Mouse (Mus musculus) heart, adult 2 months (tissue): ENCODE measurements around the gene Olfr801. TPM values are rescaled to one million over a fixed set of nuclear protein-coding genes. Genes with fewer than 3 reads are reported as not detected.

Experiments used
- DNase-seq, 2 experiments: peaks; one replicate each; pipeline ENCODE4 v3.0.0; 2021
- H3K27ac ChIP-seq: fragments of 200-600 bp; 2 replicates; pipeline ENCODE4 v1.8.1; 2022
- H3K27me3 ChIP-seq: fragments of 200-500 bp; 2 replicates; pipeline ENCODE4 v1.6.1; 2012; ENCODE audit warnings: mild to moderate bottlenecking, low read length, inconsistent platforms, mixed read lengths; ENCODE audit not compliant: control insufficient read depth, insufficient read depth
- H3K36me3 ChIP-seq: fragments of 200-500 bp; 2 replicates; pipeline ENCODE4 v1.6.1; 2012; ENCODE audit warnings: low read length, inconsistent platforms; ENCODE audit not compliant: control insufficient read depth, insufficient read depth
- H3K4me1 ChIP-seq: fragments of 200-500 bp; 2 replicates; pipeline ENCODE4 v1.6.1; 2011; ENCODE audit warnings: low read length; ENCODE audit not compliant: control insufficient read depth, insufficient read depth
- H3K4me3 ChIP-seq: fragments of 200-600 bp; 2 replicates; pipeline ENCODE4 v1.8.1; 2022
- H3K79me2 ChIP-seq: fragments of 200-500 bp; replicated peaks from 2 replicates; pipeline ENCODE4 v1.6.1; 2012; ENCODE audit warnings: mild to moderate bottlenecking, inconsistent platforms, low read length, moderate library complexity, mixed read lengths; ENCODE audit not compliant: control insufficient read depth, insufficient read depth
- H3K9ac ChIP-seq: fragments of 200-500 bp; 2 replicates; pipeline ENCODE4 v1.6.1; 2012; ENCODE audit warnings: low read depth, mild to moderate bottlenecking, control low read depth, inconsistent platforms, low read length, mixed read lengths
- CTCF ChIP-seq: fragments of 200-600 bp; IDR thresholded peaks from 2 replicates; pipeline ENCODE4 v1.8.1; 2022; ENCODE audit warnings: antibody characterized with exemption, mild to moderate bottlenecking, moderate library complexity
- EP300 ChIP-seq: fragments of 200-500 bp; IDR thresholded peaks from 2 replicates; pipeline ENCODE4 v1.6.1; 2011; ENCODE audit warnings: low read depth, low read length, control low read depth; ENCODE audit not compliant: insufficient read depth
- POLR2A ChIP-seq: fragments of 200-500 bp; IDR thresholded peaks from 2 replicates; pipeline ENCODE4 v1.6.1; 2011; ENCODE audit warnings: mild to moderate bottlenecking, low read depth, low read length, control low read depth; ENCODE audit not compliant: insufficient read depth
- WGBS: fragments of 180-500 bp; shearing (Covaris S2); methylation state at CpG from one replicate; pipeline ENCODE4 v1.1.7; 2018; 5-methylcytosine and 5-hydroxymethylcytosine counted together
- intact Hi-C: fragments of 180-260 bp; cut with DNase I; formaldehyde crosslinking; loops from one replicate; pipeline ENCODE4 v1.15.1; 2025
- long read RNA-seq: library from polyadenylated mRNA; stranded (forward); transcript quantifications from one replicate; pipeline ENCODE4 v2.0.0, GENCODE M21; 2021
- polyA plus RNA-seq: library from polyadenylated mRNA; depleted of rRNA; stranded (reverse); fragments of >200 nt; gene quantifications from 2 replicates; pipeline ENCODE4 v1.2.3, GENCODE M21; 2012; rRNA removed
- total RNA-seq, 2 experiments: library from RNA; stranded (reverse); gene quantifications; 2 replicates each; pipeline ENCODE4 v1.2.3; 2021

The Olfr801 gene
- total RNA-seq (not detected), polyA plus RNA-seq (not detected in 2 replicates)
- long read RNA-seq: 0 reads

DNA sequence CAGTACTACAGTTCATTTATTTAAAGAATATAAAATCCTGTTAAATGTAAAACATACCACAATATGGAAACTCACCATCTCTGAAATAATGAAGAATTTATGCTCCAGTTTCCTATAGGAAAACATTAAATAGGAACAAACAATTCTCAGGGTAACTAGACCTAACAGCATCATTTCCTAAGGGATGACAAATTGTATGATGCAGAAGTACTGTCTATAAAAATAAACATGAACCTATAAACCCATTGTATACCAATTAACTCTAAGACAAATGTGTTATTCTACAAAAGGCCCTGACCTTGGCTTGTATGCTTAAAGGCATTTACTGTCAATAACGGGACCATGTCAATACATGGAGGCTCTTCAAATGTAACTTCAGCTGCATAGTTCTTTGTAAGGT lies at the start of gene Olfr801:
Olfr801 (minus strand) TSS at position 101 of the 400 bp plus-strand sequence.
- Histone ChIP-seq H3K36me3 (no peaks in the 10 kb centered on the region), H3K4me3 (no peak within 1 kb of the TSS), H3K4me1 (no peaks in the 10 kb centered on the region), H3K79me2 (no peaks in the 10 kb centered on the region), H3K27ac (no peak within 1 kb of the TSS), H3K9ac (no peak within 1 kb of the TSS), H3K27me3 (no peaks in the 10 kb centered on the region)
- DNase-seq: no peak
- intact Hi-C loops: no loop called here
- TF ChIP-seq POLR2A (no peak), CTCF (no peak), EP300 (no peak)
- 68% methylated on average over 1 of the region's 1 CpGs for WGBS

DNA sequence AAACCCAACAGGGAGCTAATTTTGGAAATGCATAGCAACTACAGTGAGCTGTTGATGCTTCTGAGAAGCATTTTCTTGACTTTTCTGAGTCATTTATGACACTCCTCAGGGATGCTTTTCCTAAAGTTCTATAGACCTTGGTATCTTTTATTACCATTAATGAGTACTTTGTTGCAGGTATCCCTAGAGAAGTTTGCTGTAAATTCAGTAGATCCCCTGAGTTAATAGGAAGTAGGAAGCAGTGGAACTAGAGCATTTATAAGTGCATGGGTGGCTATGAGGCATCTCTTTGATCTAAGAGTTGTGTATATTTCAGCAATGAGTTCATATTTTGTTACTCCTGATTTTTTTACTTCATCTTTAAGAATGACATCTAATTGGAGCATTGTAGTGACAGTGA lies 29.2 kb upstream of the Olfr801 start, which contains the start of gene Olfr804:
Olfr804 (plus strand) TSS at position 301 of the 400 bp plus-strand sequence.
- Histone ChIP-seq H3K27me3 (no peaks in the 10 kb centered on the region), H3K79me2 (no peaks in the 10 kb centered on the region), H3K4me1 (no peaks in the 10 kb centered on the region), H3K9ac (no peak within 1 kb of the TSS), H3K27ac (no peak within 1 kb of the TSS), H3K36me3 (no peaks in the 10 kb centered on the region), H3K4me3 (no peak within 1 kb of the TSS)
- TF ChIP-seq CTCF (no peak), EP300 (no peak), POLR2A (no peak)
- no peak for DNase-seq
- intact Hi-C loops: no loop called here

DNA sequence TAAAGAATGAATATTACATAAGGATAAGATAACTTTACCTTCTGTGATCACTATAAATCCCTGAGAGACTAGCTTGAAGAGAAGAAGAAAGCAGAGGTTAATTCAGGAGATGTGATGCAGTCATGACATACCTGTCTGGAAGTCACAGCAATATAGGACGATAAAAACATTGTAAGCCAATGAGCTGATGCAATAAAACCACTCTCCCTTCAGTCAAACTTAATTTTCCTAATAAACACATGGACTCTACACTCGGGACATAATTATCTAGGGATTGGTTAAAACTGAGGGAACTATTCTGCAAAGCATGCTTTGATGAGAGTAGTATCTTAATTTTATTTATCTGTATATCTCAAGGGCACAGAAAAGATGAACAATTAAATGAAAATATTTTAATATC lies 20.5 kb upstream of the Olfr801 start, which contains the start of gene Olfr803:
Olfr803 (minus strand) TSS at position 101 of the 400 bp plus-strand sequence.
- H3K27ac ChIP-seq: no peak within 1 kb of the TSS
- no peak for TF ChIP-seq EP300
- intact Hi-C loops: no loop called here
- H3K27me3 ChIP-seq: no peaks in the 10 kb centered on the region
- no peak within 1 kb of the TSS for H3K9ac ChIP-seq
- no peaks in the 10 kb centered on the region for H3K4me1 ChIP-seq
- no peaks in the 10 kb centered on the region for H3K36me3 ChIP-seq
- no peak for DNase-seq
- WGBS: 64% methylated on average over 2 of the region's 2 CpGs
- no peaks in the 10 kb centered on the region for H3K79me2 ChIP-seq
- H3K4me3 ChIP-seq: no peak within 1 kb of the TSS

GRCm38 (mm10) chr10:129688069-129688468 lies 14.4 kb upstream of the Olfr801 start, which contains the start of gene Olfr802:
Gene Olfr802 (minus strand): TSS chr10:129688169.
- no peaks in the 10 kb centered on the region for H3K79me2 ChIP-seq
- no peak within 1 kb of the TSS for H3K9ac ChIP-seq
- H3K27me3 ChIP-seq: no peaks in the 10 kb centered on the region
- TF ChIP-seq CTCF (no peak), POLR2A (no peak), EP300 (no peak)
- H3K36me3 ChIP-seq: no peaks in the 10 kb centered on the region
- H3K4me1 ChIP-seq: no peaks in the 10 kb centered on the region
- WGBS: 39% methylated on average over 1 of the region's 1 CpGs
- no peak within 1 kb of the TSS for H3K27ac ChIP-seq
- no peak within 1 kb of the TSS for H3K4me3 ChIP-seq
- intact Hi-C loops: no loop called here
- DNase-seq: no peak

- no peaks in the 10 kb centered on the region for H3K79me2 ChIP-seq
- H3K4me1 ChIP-seq: no peaks in the 10 kb centered on the region
- no peak for TF ChIP-seq CTCF
- no peak for TF ChIP-seq EP300
- TF ChIP-seq POLR2A: no peak
- intact Hi-C loops: no loop called here
- no peak within 1 kb of the TSS for H3K9ac ChIP-seq
- H3K27me3 ChIP-seq: no peaks in the 10 kb centered on the region
- no peak within 1 kb of the TSS for H3K4me3 ChIP-seq
- no peak within 1 kb of the TSS for H3K27ac ChIP-seq
- H3K36me3 ChIP-seq: no peaks in the 10 kb centered on the region
- no peak for DNase-seq
These were observed 16.3 kb downstream of the Olfr801 start, which contains the start of gene Olfr800 for GRCm38 (mm10) chr10:129657394-129657793. Gene Olfr800 (plus strand): TSS chr10:129657694.

GRCm38 (mm10) chr10:129651763-129652162 lies 21.9 kb downstream of the Olfr801 start:
- no peaks in the 10 kb centered on the region for H3K36me3 ChIP-seq
- no peak overlapping the region for H3K4me3 ChIP-seq
- no peaks in the 10 kb centered on the region for H3K4me1 ChIP-seq
- no peaks in the 10 kb centered on the region for H3K27me3 ChIP-seq
- intact Hi-C loops: no loop called here
- no peak for TF ChIP-seq EP300
- TF ChIP-seq CTCF: no peak
- TF ChIP-seq POLR2A: no peak
- no peak overlapping the region for H3K9ac ChIP-seq
- no peak for DNase-seq
- WGBS: 61% methylated on average over 1 of the region's 1 CpGs
- H3K27ac ChIP-seq: no peak overlapping the region
- no peaks in the 10 kb centered on the region for H3K79me2 ChIP-seq
